Mouse (Mus musculus): Measurements from ENCODE around the gene Ccni. TPM values are rescaled to one million over a fixed set of nuclear protein-coding genes. Genes with fewer than 3 reads are reported as not detected.

The Ccni gene
- total and polyA plus RNA-seq, 3 experiments = 34.7 to 91.6 (median 82.1) TPM

DNA sequence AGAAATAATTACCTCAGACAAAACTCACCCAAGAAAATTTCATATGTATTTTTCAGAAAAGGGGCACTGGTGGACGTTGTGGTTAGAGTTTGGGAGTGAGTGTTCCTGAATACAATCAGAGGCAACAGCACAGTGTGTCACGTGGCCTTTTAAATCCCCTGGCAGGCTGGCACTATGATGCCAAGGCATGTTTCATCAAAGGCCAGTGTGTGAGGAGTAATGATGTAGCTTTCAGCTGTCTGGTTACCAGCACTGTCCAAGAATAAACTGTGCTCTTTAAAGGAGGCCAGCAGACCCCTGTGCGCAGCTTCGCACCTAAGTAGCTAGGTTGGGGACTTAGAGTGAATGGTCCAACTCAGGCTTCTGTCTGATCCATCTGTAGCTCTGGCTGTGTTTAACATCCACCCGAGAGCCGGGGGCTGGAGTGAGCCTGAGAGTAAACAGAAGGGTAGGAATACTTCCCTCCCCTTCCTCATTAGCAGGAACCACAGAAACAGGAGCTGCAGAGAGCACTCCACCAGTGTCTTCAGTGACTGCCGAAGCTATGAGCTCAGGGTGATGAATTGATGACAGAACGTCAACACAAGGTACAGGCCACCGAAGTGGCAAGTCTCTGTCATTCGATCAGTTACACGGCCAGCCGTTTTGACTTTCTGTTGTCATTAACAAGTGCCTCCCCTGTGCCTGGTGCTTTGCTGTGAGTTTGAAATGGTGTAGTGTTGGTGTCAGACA, 62.8 kb downstream of the Ccni start:
- H3K4me2 ChIP-seq (ENCODE audit: insufficient read depth, low read depth, poor library complexity, severe bottlenecking) = no peak overlapping the region
- peaks cover 0 to 24% of the 10 kb centered on the region in 2 experiments; a peak in 2 of 4 replicates for H3K4me1 ChIP-seq (ENCODE audit: control insufficient read depth in 1 of 2, insufficient read depth in 2 of 2)
- H3K79me2 ChIP-seq (replicated peaks; ENCODE audit: control insufficient read depth, extremely low read depth, insufficient read depth, poor library complexity, severe bottlenecking) = peaks cover 13% of the 10 kb centered on the region
- no peak overlapping the region for H3K9ac ChIP-seq (ENCODE audit: insufficient read depth, low read depth)
- H3K4me3 ChIP-seq (replicated peaks in 1 of 3; ENCODE audit: low read depth in 2 of 3, low read length in 2 of 3, poor library complexity in 1 of 3) = no peak overlapping the region
- H3K36me3 ChIP-seq (replicated peaks in 1 of 2; ENCODE audit: control insufficient read depth in 1 of 2, insufficient read depth in 1 of 2, low read length in 1 of 2) = peaks cover 42 to 88% of the 10 kb centered on the region in 2 experiments
- H3K27me3 ChIP-seq (replicated peaks) = no peaks in the 10 kb centered on the region
- peaks cover 7% of the 10 kb centered on the region for H3K9me3 ChIP-seq (replicated peaks; ENCODE audit: low read length)
- in situ Hi-C loops (cut with MboI; ENCODE audit: low pct_ligation_motif_present, low pct_unique_long_range_greater_than_20kb, low sequenced_read_pairs) (no loop called here), dilution Hi-C loops (cut with MboI; ENCODE audit: extremely low pct_ligation_motif_present, extremely low pct_unique_long_range_greater_than_20kb, low sequenced_read_pairs) (no loop called here)
- DNase-seq (ENCODE audit: extremely low read depth) = no peak
- H3K27ac ChIP-seq (ENCODE audit: insufficient read depth, low read depth) = no peak overlapping the region
- TF ChIP-seq SMC3 (IDR thresholded peaks at IDR 0.05; ENCODE audit: low read depth, low read length) (no peak), ZKSCAN1 (IDR thresholded peaks at IDR 0.05; ENCODE audit: borderline replicate concordance, low read depth, low read length) (no peak), NRF1 (IDR thresholded peaks at IDR 0.05; ENCODE audit: low read depth, low read length) (no peak), ETS1 (conservative IDR thresholded peaks at IDR 0.05; ENCODE audit: low read depth, low read length) (no peak), E2F4 (IDR thresholded peaks at IDR 0.05; ENCODE audit: insufficient replicate concordance, low read depth, low read length) (no peak), POLR2AphosphoS2 (IDR thresholded peaks at IDR 0.05; ENCODE audit: low read depth, low read length) (no peak), ZNF384 (IDR thresholded peaks at IDR 0.05; ENCODE audit: low read depth, low read length) (no peak), TCF12 (IDR thresholded peaks at IDR 0.05; ENCODE audit: low read depth, low read length) (no peak), RCOR1 (conservative IDR thresholded peaks at IDR 0.05; ENCODE audit: low read depth, low read length) (no peak), ELF1 (IDR thresholded peaks at IDR 0.05; ENCODE audit: low read depth, low read length) (no peak), MXI1 (IDR thresholded peaks at IDR 0.05; ENCODE audit: low read depth, low read length) (no peak)

DNA sequence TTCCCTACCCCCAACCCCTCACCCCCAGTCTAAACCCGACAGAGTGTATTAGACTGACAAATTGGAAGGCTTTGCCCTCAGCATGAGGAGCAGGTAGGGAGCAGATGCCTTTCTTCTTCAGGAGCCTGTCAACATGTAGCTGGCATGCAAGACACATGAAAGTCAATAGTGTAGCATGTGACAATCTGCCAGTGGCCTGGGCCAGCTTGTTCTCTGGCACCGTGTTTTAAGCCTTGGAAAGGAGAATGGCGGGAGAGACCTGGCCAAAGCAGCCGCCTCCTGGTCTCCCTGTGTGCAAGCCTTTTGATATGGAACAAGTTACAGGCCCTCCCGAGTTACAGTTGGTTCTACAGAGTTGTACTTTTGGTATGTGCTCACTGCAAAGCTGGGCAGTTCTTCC, 65.5 kb downstream of the Ccni start:
- Histone ChIP-seq H3K27me3 (replicated peaks) (no peaks in the 10 kb centered on the region), H3K4me2 (ENCODE audit: insufficient read depth, low read depth, poor library complexity, severe bottlenecking) (no peak overlapping the region), H3K9ac (ENCODE audit: insufficient read depth, low read depth) (no peak overlapping the region), H3K79me2 (replicated peaks; ENCODE audit: control insufficient read depth, extremely low read depth, insufficient read depth, poor library complexity, severe bottlenecking) (peaks cover 32% of the 10 kb centered on the region), H3K4me3 (replicated peaks in 1 of 3; ENCODE audit: low read depth in 2 of 3, low read length in 2 of 3, poor library complexity in 1 of 3) (no peak overlapping the region), H3K9me3 (replicated peaks; ENCODE audit: low read length) (peaks cover 12% of the 10 kb centered on the region), H3K36me3 (replicated peaks in 1 of 2; ENCODE audit: control insufficient read depth in 1 of 2, insufficient read depth in 1 of 2, low read length in 1 of 2) (peaks cover 33 to 68% of the 10 kb centered on the region in 2 experiments), H3K4me1 (ENCODE audit: control insufficient read depth in 1 of 2, insufficient read depth in 2 of 2) (peaks cover 6 to 44% of the 10 kb centered on the region in 2 experiments), H3K27ac (ENCODE audit: insufficient read depth, low read depth) (no peak overlapping the region)
- DNase-seq (ENCODE audit: extremely low read depth) = no peak
- dilution Hi-C loops (cut with MboI; ENCODE audit: extremely low pct_ligation_motif_present, extremely low pct_unique_long_range_greater_than_20kb, low sequenced_read_pairs) = no loop called here
- TF ChIP-seq TBP (conservative IDR thresholded peaks at IDR 0.05; ENCODE audit: low read depth, low read length) = no peak
- no peak for TF ChIP-seq GABPA (IDR thresholded peaks at IDR 0.05; ENCODE audit: insufficient replicate concordance, low read depth, low read length)
- TF ChIP-seq E2F4 (IDR thresholded peaks at IDR 0.05; ENCODE audit: insufficient replicate concordance, low read depth, low read length) = no peak
- no peak for TF ChIP-seq ZMIZ1 (IDR thresholded peaks at IDR 0.05; ENCODE audit: low read depth, low read length)
- TF ChIP-seq JUND (conservative IDR thresholded peaks at IDR 0.05; ENCODE audit: low read depth, low read length) = no peak
- TF ChIP-seq EP300 (IDR thresholded peaks at IDR 0.05; ENCODE audit: low read length) = no peak
- no peak for TF ChIP-seq RAD21 (IDR thresholded peaks at IDR 0.05; ENCODE audit: low read depth, low read length)
- TF ChIP-seq MAZ (IDR thresholded peaks at IDR 0.05; ENCODE audit: low read depth, low read length) = no peak
- TF ChIP-seq MYC (IDR thresholded peaks at IDR 0.05; ENCODE audit: low read depth, low read length) = no peak
- no peak for TF ChIP-seq CTCF (conservative IDR thresholded peaks at IDR 0.05 in 1 of 2, IDR thresholded peaks at IDR 0.05 in 1 of 2; ENCODE audit: low read depth in 2 of 2, low read length in 2 of 2)
- TF ChIP-seq NELFE (IDR thresholded peaks at IDR 0.05; ENCODE audit: low read depth, low read length) = no peak
- no peak for TF ChIP-seq ZNF384 (IDR thresholded peaks at IDR 0.05; ENCODE audit: low read depth, low read length)
- TF ChIP-seq BHLHE40 (IDR thresholded peaks at IDR 0.05; ENCODE audit: low read depth, low read length) = no peak
- TF ChIP-seq MAX (IDR thresholded peaks at IDR 0.05; ENCODE audit: low read length) = no peak
- in situ Hi-C loops (cut with MboI; ENCODE audit: low pct_ligation_motif_present, low pct_unique_long_range_greater_than_20kb, low sequenced_read_pairs) = no loop called here

Data from CH12.LX (cell line).